ENCODE assay signal across 8 mouse cellular contexts in the genomic region with DNA sequence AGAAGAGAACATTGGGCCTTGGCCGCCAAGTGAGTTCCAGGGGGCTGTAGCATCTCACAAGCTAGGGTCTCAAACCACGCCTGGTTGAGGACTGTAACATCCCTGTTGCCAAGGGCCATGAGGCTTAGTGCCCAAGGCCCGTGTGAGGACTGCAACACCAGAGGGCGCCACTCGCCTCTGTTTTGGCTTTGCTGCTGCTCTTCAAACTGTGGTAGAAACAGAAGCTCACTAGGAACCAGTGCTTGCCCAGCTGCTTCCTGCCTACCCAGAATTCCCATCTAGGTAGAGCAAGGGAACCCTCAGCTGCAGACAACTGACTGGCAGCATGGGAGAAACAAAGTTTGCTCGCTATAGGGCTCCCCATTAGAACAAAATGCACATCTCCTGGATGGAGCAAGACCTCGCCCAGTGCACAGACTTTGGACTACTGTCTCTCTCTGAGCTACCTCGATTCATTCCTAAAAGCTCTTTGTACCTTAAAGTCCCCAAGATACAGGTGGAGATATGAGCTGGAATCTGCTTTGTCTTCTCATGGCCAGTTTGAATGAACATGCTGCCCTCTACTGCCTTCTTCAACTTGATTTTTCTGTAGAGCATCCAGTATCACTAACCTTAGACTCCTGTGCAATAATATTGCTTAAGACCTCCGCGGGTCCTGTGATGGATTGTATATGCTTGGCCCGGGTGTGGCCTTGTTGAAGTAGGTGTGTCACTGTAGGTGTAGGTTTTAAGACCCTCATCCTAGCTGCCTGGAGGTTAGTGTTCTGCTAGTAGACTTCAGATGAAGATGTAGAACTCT. TPM values are rescaled to one million over a fixed set of nuclear protein-coding genes. Genes with fewer than 3 reads are reported as not detected.
DNase-seq lines count a peak whose midpoint lies in the region; ATAC-seq and TF ChIP-seq lines count a peak whose summit lies in the region.
"Had no signal": no experiment of that assay in that cellular context is flagged by ENCODE, and none has a peak within 500 bp of the region (broad histone marks: within the 10 kb centered on the region; RNA-seq: fewer than 3 reads in every experiment).

No protein-coding gene starts in this region.

- no peak for TF ChIP-seq EP300 in liver, postnatal 0 days (IDR thresholded peaks at IDR 0.05; ENCODE audit: low read depth)

- WGBS in liver, postnatal 0 days (ENCODE audit: insufficient replicate concordance): 63% methylated on average over 11 of the region's 11 CpGs

- no peak overlapping the region for H3K4me3 ChIP-seq in liver, postnatal 0 days (ENCODE audit: low read depth, low read length)
- H3K4me3 ChIP-seq: heart, embryonic 13.5 days had no signal

- no peak overlapping the region for H3K9ac ChIP-seq in liver, postnatal 0 days (replicated peaks)
- H3K9ac ChIP-seq: heart, embryonic 13.5 days had no signal

- TF ChIP-seq CTCF in liver, postnatal 0 days (IDR thresholded peaks at IDR 0.05; ENCODE audit: low read depth): peak; percentile 82

- DNase-seq in right cerebral cortex, adult 2 months (ENCODE audit: low spot score in 2 of 2): peak; percentile 27 to 41
- no peak for DNase-seq in right cerebral cortex, postnatal 10 days (ENCODE audit: low spot score in 2 of 2)
- DNase-seq in embryo, embryonic 9.5 days (ENCODE audit: extremely low spot score): peak; percentile 36
- DNase-seq in kidney, adult 9 months: peak; percentile 49
- peak; percentile 72 for DNase-seq in liver, postnatal 0 days
- peak; percentile 38 to 75 for DNase-seq in spleen, adult 18-20 months

- peak; percentile 92 for ATAC-seq in activated CD4-positive, CD25-positive, alpha-beta regulatory T cell, adult 4 months
- ATAC-seq in liver, postnatal 0 days: peak; percentile 33; the same call in 1 of the 2 replicates

- H3K27me3 ChIP-seq in liver, postnatal 0 days (ENCODE audit: insufficient read depth, low read length): no peaks in the 10 kb centered on the region
- H3K27me3 ChIP-seq: heart, embryonic 13.5 days had no signal

- H3K4me2 ChIP-seq in liver, postnatal 0 days (ENCODE audit: low read depth, low read length): no peak overlapping the region
- H3K4me2 ChIP-seq: heart, embryonic 13.5 days had no signal

- no peaks in the 10 kb centered on the region for H3K9me3 ChIP-seq in liver, postnatal 0 days (ENCODE audit: low read length)
- H3K9me3 ChIP-seq: heart, embryonic 13.5 days had no signal

- no peaks in the 10 kb centered on the region for H3K4me1 ChIP-seq in liver, postnatal 0 days (ENCODE audit: insufficient read depth)

- no peaks in the 10 kb centered on the region for H3K36me3 ChIP-seq in liver, postnatal 0 days (replicated peaks; ENCODE audit: insufficient read depth, low read length)
- H3K36me3 ChIP-seq: heart, embryonic 13.5 days had no signal

- no peak overlapping the region for H3K27ac ChIP-seq in liver, postnatal 0 days (ENCODE audit: low read depth)
- H3K27ac ChIP-seq: heart, embryonic 13.5 days had no signal

RNA-seq across cellular contexts. Expression of gene Enpp3, which starts 52.7 kb away (rescaled TPM):
- under 1 TPM in 1 of 2 experiments, not detected in 1; 0.08 TPM for polyA plus RNA-seq in activated CD4-positive, CD25-positive, alpha-beta regulatory T cell, adult 4 months (2017; shearing (Covaris generic))
- 4.9 and 5.2 TPM in 2 replicates for polyA plus RNA-seq in liver, postnatal 0 days (2015; fragmentation: Nextera tagmentation; extraction: Ambion mirVana)

Comparison
In these comparisons a context has a peak if more than half of its experiments do, and no peak if none do; other contexts are left out.
1. DNase-seq: peak in right cerebral cortex, adult 2 months (2 of 2), embryo, embryonic 9.5 days (single experiment), kidney, adult 9 months (single experiment), liver, postnatal 0 days (single experiment) and spleen, adult 18-20 months (2 of 2); none in right cerebral cortex, postnatal 10 days (0 of 2).